Mouse (Mus musculus) heart, postnatal 10 days (tissue): Measurements from ENCODE around the gene Gadd45g. TPM values are rescaled to one million over a fixed set of nuclear protein-coding genes. Genes with fewer than 3 reads are reported as not detected.
A peak's percentile ranks its signal among the peaks of the same experiment; 100 is the strongest.

Experiments
- DNase-seq, 2 experiments: peaks; one replicate each; pipeline ENCODE4 v3.0.0; 2021
- intact Hi-C: fragments of 180-260 bp; cut with DNase I; formaldehyde crosslinking; loops from one replicate; pipeline ENCODE4 v1.15.1; 2025
- total RNA-seq, 2 experiments: library from RNA; stranded (reverse); gene quantifications; 2 replicates each; pipeline ENCODE4 v1.2.3; 2021

Gadd45g gene
- total RNA-seq, result 10 to 100 TPM; 27.8 to 37.9 TPM

DNA sequence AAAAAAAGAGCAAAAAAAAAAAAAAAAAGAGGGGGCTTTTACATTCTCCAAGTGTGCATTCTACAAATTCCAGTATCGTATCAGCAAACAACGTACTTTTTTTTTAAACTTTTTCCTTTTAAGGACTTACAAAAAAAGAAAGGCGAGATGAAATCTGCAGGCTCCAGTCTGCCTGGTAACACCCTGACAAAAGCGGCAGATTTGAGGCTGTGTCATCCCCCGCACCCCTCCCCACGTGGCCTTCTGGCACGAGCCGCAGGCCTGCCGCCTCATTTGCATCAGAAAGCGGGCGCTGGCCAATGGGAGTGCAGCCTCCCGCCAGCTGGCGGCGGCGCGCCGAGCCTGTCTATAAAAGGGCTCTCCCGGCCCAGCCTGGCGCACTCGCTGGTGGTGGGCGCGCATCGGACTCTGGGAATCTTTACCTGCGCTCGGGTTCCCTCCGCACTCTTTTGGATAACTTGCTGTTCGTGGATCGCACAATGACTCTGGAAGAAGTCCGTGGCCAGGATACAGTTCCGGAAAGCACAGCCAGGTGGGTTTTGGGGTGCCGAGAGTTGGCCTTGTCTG, at the start of gene Gadd45g:
Gadd45g (plus strand) TSS at position 378 of the 567 bp plus-strand sequence.
- DNase-seq, result peak; percentile 96 to 97
- intact Hi-C loops, result loop anchor here (1.0 to 5.0 kb wide), 6 partner anchors 56 to 291 kb away; no protein-coding TSS in a partner anchor

DNA sequence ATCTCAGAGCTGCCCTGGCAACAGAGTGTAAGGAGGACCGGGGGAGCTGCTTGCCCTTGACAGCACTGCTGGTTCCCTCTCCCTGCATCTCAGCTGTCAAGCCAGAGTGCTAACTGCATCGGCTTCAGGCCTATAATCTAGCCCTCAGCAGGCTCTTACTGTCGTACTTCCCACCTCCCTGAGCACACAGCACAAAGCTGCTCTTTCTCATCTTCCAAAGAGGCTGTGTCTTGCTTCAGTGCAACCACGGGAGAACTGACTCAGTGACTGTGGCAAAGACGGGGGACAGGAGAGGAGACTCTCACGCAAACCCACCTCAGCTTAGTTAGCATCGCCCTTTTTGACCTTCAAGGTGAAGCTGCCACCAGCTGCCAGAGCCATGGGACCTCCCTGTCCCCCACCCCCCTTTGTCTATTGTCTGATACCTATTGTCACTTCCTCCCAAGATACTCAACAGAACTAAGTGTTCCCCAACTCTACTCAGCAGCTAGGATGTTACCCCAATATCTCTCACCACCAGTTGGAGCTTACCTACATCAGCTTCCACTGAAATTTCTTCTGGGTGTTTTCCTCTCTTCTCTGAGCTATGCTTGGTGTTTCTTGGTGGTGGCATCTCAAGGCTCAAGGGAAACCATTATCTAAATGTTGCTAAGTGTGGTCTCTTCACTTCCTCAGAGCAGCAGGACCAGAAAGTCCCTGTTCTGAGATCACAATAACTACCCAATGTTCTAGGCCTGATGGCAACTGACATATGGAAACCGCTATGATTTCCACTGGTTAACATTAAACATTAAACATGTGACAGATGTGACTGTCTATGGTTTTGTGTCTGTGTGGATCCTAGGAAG, 48.4 kb upstream of the Gadd45g start:
- intact Hi-C loops, result no loop called here

DNA sequence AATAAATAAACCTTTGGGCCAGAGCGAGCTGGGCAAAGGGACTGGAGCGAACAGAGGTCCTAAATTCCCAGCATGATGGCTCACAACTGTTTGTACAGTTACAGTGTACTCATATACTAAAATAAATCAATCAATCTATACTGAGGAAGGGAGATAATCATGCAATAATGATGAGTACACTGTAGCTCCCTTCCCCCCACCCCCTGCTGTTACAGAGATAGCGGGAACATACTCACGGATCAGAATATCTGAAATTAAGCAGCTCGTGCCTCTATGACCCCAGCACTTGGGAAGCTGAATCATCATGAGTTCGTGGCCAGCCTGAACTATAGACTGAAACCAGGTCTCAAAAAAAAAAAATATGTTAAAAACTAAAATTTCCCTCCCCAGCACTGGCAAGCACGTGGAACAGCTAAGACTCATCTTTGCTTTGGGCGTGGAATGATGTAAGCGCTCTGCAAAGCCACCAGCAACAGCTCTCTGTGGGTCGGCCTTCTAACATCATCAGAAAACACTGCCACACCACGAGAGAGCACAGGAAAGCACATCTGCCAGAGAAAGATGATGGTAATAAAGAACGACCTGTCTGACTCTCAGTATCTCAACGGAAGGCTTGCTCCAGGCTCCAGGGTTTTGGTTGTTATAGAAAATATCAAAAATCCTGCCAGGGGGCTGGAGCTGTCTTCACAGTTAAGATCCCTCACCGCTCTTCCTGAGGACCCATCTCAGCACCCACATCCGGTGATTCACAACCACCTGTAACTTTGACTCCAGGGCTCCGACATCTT, 46.5 kb upstream of the Gadd45g start:
- no peak for DNase-seq
- intact Hi-C loops, result no loop called here

More for the DNA sequence above, 48.4 kb upstream of the Gadd45g start:
- DNase-seq, result no peak

DNA sequence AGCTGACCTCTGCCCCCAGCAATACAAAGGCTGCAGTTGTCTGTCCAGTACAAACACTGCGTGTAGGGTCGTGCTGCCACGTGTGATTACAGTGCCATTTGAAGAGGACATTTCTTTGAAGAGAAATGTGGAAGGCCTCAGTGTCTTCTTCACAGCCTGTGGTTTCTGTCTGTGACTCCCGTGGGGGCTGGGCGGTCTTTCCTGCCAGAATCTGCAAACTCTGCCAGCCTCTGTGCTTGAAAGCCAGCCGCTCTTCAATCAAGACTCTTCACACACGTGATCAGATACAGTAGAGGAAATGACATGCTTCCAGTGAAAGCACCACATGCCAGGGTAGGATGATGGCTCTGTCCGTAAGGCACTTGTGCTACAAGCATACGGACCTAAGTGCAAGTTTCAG, 45.6 kb upstream of the Gadd45g start:
- no peak for DNase-seq
- intact Hi-C loops, result no loop called here

DNA sequence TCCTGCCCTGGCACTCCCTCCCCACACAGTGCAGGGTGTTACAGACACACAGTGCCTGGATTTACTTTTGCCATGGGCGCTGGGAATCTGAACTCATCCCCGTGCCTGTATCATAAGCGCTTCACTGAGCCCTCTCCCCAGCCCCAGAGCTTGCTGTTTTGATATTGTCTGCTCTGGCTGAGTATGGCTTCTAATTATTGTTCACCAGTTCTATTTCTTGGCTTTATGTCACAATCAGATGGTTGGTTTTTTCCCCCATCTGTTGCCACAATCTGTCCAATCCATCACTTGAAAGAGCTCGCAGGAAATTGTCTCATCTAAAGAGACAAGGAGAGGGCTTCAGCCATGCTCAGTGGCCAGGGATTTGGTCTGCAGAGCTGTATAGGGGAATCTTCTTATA, 40.8 kb upstream of the Gadd45g start:
- DNase-seq, result no peak
- intact Hi-C loops, result no loop called here

DNA sequence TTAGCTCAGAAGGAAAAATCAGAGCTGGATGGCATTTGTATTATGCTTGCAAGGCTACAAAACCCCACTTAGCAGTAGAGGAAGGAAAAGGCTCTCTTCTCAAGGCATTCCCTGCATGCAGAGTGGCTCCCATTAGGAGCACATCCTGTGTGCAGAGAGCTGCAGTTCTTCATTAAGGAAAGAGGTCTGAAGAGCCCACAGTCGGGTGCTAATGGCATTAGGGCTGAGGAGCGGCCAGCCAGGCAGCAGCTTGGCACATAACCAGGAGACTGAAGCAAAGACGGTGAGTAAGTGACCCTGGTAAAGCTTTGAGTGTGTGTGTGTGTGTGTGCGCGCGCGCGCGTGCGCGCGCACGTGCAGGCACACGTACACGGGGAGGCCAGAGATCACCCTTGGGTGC, 40.3 kb upstream of the Gadd45g start:
- intact Hi-C loops, result no loop called here
- no peak for DNase-seq

DNA sequence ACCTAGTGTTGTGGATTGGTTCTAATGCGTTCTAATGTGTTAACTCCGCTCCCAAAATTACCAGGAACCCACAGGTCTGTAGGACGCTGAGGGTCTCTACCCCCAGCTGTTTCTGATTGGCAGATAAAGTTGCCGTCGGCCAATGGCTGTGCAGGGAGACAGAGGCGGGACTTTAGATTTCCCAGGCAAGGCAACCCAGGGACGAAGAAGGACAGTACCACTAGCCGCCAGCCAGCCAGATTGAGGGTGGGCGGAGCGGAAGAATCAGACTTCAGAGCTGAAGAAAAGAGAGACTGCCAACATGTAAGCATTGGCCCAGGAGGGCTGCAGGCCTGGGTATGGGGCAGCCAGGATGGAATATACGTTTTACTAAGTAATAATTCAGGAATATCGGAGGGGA, 38.3 kb upstream of the Gadd45g start:
- intact Hi-C loops, result no loop called here
- DNase-seq, result no peak

DNA sequence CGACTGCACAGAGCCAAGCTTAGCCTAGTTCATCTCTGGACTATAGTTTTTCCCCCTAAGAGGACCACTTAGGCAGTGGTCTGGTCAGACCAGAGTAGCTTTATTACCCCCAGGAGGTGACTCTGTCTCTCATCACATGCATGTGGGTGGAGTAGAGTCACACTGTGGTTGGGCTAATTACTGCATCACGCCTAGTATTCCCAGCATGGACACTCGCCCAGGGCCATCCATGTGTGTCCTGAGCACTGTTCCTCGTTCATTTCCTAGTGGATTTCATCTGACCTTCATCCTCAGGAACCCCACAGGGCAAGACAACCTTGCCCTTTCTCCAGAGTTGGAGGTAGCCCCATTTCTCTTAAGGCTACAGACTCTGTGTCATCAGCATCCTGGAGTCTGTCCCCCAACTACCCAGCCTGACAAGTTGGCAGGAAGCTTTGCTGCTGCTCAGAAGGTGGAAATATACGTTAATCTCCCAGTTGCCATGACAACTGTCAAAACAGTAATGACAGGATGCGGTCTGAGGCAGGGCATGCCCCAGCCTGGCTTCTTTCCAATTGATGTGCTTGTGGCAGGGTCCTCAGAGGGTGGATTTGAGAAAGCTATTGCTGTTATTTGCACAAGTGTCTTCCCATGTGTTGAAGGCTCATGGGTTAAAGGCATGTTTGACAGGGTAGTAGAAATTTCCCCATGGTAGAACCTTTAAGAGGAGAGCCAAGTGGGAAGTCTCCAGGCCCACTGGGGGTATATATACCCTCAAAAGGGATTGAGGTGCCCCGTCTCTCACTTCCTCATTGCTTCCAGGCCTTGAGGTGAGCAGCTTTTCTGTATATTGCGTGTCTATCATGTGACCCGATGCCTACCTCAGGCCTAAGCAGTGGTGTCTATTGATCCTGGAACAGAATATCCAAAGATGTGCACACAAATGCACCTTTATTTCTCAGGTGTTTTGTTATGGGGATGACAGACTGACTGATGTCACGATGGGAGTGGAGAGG, 32.6 kb upstream of the Gadd45g start:
- intact Hi-C loops, result no loop called here
- DNase-seq, result no peak

DNA sequence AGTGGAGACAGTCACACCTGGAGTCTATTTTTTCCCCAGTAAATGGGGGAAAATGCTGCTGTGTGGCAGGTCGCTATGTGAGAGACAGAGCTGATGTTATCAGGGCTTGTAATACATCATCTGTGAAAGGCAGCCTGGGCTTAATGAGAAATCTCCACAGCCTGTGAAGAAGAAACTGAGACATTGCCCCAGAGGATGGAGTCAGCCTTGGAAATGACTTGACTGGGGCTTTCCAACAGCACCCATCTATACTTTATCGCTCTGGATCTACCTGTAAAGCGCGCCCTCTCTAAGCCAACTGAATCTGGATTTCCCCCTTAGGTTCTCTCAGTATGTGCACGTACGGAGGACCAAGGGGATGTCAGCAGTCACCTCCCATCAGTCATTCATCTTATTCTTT, 31.8 kb upstream of the Gadd45g start:
- intact Hi-C loops, result no loop called here
- no peak for DNase-seq

DNA sequence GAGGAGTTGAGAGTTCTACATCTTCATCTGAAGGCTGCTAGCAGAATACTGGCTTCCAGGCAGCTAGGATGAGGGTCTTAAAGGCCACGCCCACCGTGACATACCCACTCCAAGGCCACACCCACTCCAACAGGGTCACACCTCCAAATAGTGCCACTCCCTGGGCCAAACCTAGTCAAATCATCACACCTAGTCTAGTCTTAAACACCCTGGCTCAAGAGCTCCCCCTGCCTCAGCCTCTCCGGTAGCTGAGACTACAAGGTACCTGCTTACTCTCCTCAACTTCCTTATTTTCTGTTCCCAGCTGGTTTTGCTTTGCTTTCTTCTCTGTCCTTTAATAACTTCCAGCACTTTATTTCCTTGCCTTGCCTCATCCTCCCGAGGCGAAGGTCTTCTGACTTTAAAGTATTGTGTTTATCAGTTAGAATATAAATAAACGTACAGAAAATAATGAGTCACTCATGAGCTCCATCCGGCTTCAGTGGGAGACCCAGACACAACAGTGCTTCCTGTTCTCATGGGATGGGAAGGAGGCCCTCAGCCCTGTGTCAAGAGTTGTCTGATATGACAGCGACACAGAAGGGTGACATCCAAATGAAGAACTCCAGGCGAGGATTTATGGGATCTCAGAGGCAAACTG, 30.5 kb upstream of the Gadd45g start:
- intact Hi-C loops, result loop anchor here (2.0 kb wide), 1 partner anchor 163 kb away; no protein-coding TSS in a partner anchor

DNA sequence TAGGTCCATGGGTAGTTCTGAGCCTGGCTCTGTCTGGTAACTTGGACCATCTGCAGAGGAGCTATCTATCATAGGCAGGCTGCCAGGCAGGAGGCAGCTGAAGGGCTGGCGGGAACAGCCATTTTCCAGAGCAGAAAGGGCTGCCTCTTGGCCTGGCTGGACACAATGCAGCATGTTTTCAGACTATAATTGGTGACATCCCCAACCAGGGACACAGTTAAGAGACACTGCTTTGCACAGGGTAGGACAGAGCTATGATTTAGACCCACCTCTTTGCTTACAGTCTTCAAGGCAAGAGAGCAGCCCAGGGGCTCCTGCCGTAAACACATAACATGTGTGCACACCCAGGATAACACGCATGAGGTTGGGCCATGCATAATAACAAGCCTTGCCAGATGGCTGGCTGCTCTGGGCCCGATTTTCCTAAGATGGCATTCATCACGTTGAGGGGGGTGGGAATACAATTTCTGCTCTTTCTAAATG, 29.9 kb upstream of the Gadd45g start:
- intact Hi-C loops, result loop anchor here (2.0 kb wide), 1 partner anchor 164 kb away; no protein-coding TSS in a partner anchor
- DNase-seq, result peak; percentile 34 to 42

More for the DNA sequence above, 30.5 kb upstream of the Gadd45g start:
- peak in 1 of 2 experiments; percentile 41 for DNase-seq

DNA sequence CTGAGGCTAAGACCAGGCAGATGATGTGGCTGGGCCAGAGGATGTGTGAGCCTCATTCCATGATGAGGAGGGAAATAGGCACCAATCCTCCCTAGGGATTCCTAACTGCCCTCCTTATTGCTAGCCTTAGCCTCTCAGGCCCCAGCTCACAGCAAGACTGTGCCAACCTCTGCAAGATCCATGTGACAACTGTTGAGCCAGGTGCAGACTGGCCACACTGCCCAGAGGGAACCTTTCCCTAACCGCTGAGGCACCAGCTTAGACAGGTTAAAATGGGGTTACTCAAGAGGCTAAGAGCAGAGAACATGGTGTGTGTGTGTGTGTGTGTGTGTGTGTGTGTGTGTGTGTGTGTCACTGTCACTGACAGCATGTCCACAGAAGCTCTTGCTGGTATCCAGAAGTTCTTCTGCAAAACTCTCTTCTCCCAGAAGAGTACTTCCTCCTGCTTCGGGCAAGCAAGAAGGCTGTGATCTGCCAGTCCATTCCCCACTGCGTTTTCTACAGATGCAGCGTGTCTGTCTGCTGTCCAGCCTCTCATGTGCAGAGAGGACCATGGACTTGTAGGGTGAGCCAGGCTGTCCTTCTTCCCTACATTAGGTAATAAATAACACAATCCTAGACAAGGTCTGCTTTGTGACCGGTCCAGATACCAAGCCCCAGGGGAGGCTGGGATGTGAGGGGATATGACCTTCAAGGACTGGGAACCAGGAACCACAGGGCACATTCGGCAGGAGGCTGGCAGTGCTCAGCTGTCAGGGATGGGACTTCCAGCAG, 28.1 kb upstream of the Gadd45g start:
- DNase-seq, result no peak
- intact Hi-C loops, result no loop called here

DNA sequence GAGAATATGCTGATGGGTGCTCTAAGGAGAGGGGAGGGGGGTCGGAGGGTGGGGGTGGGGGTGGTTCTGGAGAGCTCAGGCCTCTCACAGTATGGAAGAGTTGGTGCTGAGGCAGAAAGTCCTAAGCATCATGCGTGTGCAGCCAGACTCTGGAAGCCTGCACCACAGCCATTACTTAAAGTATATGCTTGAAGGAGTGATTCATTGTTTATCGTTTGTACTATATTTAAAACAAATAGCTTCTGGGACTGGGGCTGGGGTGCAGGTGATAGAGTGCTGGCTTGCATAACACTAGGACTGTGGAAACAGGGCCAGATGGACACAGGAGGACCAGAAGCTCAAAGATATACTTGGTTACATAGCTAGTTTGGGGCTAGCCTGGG, 27.5 kb upstream of the Gadd45g start:
- intact Hi-C loops, result no loop called here
- DNase-seq, result no peak

DNA sequence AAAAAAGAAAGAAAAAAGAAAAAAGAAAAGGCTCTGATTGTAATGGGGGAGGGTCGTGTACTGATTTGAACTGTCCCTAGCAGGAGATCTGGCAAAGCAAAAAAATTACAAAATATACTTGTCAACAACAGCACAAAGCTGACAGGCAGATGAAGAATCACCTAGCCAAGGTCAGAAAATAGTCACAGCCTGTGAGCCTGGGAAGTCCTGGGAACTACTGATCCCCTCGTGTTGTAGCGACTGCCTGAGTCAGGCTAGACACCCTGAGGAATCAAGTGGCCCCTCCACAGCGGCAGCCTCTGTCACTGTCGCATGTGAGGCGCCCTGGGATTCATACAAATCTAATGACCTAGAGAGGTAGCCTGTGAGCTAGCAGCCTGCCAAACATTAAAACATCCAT, 27.1 kb upstream of the Gadd45g start:
- intact Hi-C loops, result no loop called here
- DNase-seq, result no peak

DNA sequence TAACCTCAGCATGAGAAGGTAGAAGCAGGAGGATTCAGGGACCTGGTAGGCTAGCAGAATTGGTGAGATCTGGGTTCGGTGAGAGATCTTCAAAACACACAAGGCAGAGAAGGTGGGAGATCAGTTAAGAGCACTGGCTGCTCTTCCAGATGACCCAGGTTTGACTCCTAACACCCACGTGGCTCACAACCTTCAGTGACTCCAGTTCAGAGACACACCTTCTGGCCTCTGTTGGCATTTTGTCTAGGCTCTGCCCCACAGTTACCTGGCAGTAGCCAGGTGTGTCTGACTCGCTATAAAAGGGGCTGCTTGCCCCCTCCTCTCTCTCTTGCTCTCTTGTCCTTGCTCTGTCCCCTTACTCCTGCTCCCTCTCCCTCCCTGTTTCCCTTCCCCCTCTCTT, 24.5 kb upstream of the Gadd45g start:
- no peak for DNase-seq
- intact Hi-C loops, result no loop called here

DNA sequence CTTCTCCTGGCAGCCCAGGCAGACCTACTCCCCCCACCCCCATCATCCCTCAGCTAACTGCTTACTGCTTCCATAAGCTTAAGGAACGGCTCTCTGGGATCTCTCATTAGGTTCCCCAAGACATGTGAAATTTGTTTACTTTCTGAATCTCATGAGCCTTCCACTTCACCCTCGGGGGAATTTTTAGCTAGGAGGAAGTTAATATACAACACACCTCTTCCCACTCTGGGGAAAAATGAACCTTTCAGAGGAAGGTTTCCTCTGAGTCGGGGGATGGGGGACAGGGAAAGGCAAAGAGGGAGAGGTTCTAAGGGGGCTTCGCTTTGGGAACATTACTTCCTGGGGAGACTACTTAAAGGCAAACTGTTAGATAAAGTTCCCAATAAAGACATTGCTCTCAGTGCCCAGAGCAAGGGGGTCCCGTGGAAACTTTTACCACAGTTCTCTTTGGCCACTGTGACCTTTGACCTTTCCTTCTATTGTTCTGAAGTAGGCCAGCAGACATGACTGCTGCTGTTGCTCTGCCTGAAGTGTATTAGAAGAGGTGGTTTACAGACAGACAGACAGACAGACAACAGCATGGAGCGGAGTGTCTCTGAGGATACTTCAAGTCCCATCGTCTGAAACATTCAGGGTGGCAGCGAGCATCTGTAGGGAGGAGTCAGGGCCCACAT, 22.5 kb upstream of the Gadd45g start:
- intact Hi-C loops, result no loop called here
- DNase-seq, result no peak

DNA sequence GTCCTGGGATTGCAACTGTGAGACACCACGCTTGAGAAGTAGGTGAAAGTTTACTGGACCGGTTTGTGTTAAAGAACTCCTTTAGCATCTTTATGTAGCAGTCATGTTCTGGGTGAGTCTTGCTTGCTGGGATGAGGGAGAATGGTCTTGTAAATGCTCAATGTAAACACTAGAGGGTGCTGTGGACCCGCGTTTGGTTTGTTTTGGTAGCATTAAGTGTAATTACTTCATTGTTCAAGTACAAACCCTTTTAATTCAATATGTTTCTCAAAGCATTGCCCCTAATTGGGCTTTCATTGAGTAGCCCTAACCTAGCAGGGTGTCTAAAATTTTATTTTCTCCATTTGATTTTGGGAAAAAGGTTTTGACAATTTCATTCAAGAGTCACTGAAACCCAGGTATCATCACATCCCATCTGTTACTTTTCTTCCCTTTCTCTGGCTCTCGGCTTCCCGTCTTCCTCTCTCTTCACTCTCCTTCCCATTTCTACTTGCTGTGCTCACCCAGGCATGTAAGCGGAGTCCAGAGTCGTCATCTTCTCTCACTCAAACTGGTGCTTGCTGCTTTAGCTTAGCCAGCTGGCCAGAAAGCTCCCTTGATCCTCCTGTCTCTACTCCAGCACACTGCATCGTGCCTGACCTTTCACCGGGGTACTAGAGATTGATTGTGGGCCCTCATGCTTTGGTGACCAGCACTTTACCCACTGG, 15.6 kb upstream of the Gadd45g start:
- peak; percentile 49 to 66 for DNase-seq
- intact Hi-C loops, result loop anchor here (5.0 kb wide), 1 partner anchor 791 kb away; no protein-coding TSS in a partner anchor
